Mouse (Mus musculus): Measurements from ENCODE around the gene Ifitm1.
A peak's percentile ranks its signal among the peaks of the same experiment; 100 is the strongest.
"Not testable (repeated sequence)": the region's sequence is repeated elsewhere in the genome, so short reads cannot be mapped to it uniquely, and the experiment has no call there.

Ifitm1 gene

DNA sequence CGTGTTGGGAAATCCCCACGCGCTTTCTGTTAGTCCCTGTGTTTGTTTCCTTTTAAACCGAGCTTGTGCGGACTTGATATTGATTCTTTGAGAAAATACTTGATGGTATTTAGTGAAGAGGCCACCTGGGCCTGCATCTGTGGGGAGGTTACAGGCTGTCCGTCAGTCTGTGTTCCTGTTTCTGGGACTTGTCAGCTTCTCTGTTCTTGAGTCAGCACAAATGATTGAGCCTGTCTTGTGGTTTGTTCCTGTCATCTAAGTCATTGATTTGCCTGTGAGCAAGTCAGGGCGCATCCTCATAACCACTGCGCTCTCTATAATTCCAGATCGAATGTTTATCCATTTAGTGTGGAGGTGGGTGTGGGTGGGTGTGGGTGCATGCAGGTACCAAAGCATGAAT, 9.7 kb downstream of the Ifitm1 start:
- DNase-seq (ENCODE audit: low read depth): not testable (repeated sequence)

DNA sequence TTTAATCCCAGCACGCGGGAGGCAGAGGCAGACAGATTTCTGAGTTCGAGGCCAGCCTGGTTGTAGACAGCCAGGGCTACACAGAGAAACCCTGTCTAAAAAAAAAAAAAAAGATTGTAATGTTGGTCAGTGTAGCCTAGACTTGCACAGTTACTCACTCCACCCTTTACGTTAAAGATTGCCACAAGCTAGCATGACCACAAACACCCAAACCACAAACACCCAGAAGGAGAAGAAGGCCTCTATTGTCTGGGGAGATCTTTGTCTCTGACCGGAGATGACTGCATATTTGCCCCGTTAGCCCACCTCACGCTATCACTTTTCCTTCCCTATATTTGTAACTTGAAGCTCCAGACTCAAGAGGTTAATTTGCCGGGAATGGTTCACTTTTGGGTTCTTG, 14.7 kb downstream of the Ifitm1 start:
- DNase-seq (ENCODE audit: low read depth): no peak

DNA sequence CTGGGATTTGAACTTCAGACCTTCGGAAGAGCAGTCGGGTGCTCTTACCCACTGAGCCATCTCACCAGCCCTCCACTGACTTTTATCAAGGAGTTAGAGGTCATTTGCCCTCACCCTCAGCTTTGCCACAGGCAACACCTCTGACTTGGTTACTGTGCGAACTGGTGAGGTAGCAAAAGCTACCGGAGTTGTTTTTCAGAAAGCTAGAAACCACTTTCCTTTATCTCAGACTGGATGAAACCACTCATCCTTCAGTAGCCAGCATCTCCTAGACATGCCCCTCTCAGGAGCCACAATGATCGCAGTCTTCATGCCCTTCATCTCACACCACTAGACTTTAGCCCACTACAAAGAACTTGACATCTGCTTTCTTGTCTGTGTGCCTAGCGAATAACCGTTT, 15.9 kb downstream of the Ifitm1 start:
- DNase-seq (ENCODE audit: low read depth): no peak

DNA sequence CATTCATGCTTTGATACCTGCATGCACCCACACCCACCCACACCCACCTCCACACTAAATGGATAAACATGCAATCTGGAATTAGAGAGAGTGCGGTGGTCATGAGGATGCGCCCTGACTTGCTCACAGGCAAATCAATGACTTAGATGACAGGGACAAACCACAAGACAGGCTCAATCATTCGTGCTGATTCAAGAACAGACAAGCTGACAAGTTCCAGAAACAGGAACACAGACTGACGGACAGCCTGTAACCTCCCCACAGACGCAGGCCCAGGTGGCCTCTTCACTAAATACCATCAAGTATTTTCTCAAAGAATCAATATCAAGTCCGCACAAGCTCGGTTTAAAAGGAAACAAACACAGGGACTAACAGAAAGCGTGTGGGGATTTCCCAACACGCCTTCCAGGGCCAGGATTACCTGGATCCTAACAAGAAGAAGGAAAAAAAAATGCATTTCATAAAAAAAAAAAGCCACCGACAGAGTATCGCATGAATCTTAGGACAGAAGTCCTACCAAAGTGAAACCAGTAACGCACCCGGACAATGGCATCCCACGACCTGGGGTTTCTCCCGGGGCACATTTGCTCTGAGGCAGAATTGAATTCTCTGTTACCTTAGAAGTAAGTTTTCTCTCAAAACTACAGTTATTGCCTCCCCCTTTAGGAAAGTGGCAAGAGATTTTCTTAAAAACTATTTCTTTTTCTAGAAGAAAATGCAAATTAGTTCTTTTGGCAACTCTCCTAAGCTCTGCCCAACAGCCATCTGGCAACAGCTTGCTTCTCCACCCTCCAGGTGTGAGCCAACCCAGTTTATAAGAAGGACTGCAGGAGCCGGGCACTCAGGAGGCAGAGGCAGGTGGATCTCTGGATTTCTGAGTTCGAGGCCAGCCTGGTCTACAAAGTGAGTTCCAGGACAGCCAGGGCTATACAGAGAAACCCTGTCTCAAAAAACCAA, 20.4 kb downstream of the Ifitm1 start:
- DNase-seq (ENCODE audit: low read depth): no peak

DNA sequence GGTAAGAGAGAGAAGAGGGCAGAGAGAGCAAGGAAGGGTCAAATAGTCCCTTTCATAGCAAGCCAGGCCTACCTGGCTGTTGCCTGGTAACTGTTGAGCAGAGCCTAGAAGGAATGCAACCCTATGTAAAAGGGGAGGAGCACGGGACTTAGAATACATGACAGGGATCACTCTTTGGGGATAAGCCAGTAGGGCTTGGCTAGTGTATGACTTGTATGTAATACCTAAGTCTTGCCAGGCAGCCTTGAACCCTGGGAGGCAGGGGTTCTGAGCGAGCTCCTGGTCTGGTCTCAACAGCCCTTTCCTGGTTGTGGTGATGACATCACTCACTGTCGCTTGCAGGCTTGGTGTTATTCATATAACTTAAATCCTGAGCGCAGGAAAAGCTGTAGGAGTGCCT, 22.0 kb downstream of the Ifitm1 start:
- no peak for DNase-seq (ENCODE audit: low read depth)

DNA sequence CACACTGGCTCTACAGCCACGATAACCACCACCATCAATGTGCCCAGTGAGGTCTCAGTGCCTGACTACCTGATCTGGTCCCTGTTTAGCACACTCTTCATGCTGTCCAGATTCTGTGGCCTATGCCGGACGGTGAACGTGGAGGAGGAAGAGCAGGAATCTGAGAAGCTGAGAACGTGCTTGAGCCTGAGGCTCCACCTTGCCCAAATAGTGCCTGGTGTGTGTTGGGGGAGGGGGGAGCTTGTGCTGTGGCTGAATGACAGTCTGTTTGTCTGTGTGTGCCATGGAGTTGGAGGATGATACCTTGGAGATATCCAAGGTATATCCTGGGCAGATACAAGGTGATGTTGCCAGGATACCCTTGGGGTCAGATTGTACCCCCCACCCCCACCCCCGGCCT, 23.2 kb downstream of the Ifitm1 start:
- DNase-seq (ENCODE audit: low read depth): no peak

DNA sequence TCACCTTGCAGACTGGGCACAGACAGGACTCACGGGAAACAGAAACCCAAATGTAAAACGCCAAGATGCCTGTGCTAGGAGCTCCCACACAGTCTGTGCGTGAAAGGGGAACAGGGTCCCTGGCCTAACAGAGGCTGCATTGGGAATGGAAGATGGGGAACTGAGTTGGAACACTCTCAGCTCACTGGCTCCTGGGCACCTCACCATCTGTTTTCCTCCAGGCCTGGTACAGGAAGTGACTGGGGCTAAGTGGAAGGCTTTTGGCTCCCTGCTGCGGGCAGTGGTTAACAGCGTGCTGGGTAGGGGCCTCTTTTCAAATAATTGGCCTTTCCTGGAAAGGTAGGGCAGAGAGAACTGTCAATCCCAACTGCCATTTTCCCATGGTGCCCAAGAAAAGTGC, 23.6 kb downstream of the Ifitm1 start:
- no peak for DNase-seq (ENCODE audit: low read depth)

DNA sequence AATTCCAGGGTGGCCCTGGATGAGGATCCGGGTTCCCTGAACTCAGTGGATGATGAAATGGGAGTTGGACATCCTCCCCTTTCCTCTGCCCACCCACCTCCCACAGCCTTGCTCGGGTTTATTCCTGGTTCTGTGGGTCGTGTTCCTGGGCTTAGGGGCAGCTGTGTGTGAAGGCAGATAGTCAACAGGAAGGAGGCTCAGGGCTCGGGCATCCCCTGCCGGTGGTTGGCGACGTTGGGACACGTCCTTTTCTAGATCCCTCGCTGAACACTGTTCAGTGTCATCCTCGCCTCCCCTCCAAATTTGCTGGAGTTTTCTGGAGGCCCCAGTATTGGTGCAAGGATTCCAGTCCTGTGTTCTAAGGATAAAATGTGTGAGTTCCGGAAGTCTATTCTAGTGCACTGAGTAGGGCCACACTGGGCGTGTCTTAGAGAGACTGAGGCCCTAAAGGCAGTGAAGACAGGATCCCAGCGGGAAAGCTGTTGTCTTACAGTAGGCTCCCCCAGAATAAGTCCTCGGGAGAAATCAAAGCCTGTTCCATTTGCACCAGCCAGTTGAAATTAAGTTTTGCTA, 24.2 kb downstream of the Ifitm1 start:
- DNase-seq (ENCODE audit: low read depth): no peak

DNA sequence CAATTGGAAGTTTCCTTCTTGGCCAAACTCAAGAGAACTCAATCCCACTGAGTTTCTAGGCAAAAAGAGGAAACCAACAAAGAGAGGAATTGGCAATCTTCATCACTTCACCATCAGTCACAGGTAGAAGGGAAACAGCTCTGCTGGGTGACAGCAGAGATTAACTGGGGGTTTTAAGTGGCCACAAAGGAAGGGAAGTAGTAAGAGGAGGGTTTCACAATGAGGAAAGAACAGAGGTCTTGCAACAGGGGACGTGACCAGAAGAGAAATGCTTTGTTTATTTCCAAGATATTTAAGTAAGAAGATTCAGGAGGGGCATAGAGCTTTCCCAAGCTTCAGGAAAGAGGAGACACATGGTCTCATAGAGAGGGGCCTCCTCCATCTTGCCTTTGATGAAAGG, 30.8 kb downstream of the Ifitm1 start:
- DNase-seq (ENCODE audit: low read depth): no peak

DNA sequence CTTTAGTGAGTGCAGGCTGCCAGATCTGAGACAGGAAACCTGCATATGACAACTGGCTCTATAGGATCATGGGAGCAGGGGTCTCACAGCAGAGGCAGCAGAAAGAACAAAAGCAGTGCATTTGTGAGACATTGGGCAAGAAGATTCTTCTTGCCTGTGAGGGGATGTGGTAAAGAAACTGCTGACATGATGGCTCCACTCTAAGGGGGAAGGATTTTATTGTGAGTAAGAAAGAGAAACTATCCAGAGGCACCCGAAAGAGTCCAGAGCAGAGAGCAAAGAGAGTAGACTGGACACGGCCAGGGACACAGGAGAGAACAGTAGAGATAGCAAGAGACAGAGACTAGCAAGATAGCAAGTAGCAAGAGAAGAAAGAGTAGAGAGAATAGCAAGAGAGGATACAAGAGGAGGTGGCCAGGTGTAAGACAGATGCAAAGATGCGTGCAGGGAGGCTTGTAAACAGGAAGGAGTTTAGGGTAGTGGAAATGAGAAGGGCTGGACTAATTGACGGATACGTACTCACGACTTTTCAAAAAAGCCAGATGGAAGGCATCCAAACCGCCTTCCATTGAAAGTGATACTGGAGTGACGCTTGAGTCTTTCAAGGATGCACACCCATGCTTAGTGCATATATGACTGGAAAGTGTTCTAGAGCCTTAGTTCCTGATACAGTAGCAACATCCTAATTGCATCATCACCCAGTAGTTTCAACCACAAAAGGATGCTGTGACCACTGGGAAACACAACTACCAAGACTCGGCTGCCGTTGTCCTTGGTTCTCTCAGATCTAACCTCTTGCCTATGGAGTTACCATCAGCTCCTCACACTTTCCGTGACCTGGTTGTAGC, 32.1 kb downstream of the Ifitm1 start:
- DNase-seq (ENCODE audit: low read depth): no peak

DNA sequence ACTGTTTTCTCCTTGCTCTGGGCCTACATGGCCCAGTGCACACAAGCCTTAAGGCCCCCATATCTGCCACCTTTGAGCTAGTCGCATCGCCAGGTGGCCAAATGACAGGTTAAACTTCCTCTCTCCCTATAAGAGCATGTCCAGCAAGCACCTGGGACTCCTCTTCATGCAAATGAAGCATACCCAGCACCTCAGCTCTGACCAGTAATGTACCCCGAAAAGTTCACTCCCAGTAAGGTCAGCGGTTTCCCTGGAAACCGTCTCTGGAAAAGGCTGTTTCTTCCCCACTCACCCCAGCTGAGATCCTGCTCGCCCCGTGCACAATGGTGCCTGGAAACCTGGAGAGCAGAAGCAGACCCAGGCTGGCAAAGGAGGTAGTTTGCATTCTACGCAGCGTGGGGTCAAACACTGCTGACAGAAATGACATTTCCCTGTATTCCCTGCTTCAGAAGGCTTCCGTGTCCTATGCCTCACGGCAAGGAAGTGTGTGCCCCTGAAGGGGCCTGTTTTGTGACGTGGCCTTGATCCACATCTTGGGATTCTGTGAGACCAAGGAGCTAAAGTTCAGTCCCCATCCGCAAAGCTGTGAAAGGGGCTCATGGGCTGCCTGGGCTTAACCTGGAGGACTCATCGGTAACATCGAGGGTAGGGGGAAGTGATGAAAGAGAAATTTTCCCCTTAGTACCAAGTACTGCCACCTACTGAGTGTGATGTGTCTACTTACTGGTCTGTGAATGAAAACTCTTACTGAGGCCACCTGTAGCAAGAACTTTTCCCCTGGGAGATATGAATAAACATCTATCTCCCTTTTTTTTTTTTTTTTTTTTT, 34.1 kb downstream of the Ifitm1 start:
- DNase-seq (ENCODE audit: low read depth): no peak

DNA sequence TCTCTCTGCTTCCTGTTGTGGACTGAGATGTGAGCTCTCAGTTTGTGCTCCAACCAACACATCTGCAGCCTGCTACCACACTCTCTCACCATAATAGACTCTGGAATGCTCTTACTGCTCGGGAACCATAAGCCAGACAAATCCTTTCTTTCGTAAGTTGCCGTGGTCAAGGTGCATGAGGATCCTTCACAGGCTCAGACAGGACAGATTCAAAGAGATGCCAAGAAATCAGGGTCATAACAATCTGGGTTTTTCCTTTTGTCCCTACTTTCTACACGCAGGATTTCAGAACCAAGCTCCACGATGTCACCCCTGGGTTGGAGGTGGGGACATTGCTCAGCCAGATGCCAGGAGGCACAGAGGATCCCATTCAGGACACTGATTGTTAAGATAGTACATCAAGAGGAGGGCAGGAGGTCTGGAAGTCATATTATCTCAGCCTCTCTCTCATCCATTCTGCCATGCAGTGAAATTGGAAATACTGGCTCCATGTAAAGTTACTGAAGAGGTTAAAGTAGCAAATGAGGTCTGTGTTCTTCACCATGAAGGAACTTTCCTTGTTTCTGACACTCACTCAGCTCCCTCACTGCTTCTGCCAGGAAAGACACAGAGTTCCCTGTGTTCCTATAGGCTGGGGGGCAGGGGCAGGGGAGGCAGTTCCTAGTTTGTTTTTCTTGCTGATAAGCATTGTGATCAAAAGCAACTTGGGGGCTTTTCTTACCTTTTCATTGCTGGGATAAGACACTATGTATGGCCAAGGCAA, 36.4 kb downstream of the Ifitm1 start:
- DNase-seq (ENCODE audit: low read depth): no peak

DNA sequence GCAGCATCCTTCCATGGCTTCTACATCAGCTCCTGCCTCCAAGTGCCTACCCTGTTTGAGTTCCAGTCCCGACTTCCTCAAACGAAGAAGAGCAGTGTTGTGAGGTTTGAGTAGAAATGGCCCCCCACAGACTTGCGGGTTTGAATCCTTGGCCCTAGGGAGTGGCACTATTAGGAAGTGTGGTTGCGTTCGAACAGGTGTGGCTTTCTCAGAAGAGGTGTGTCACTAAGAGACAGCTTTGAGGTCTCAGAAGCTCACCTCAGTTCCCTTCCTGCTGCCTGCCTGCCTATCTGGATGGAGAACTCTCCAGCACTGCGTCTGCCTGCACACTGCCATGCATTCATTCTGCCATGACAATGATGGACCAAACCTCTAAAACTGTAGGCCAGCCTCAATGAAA, 39.4 kb downstream of the Ifitm1 start:
- no peak for DNase-seq (ENCODE audit: low read depth)

DNA sequence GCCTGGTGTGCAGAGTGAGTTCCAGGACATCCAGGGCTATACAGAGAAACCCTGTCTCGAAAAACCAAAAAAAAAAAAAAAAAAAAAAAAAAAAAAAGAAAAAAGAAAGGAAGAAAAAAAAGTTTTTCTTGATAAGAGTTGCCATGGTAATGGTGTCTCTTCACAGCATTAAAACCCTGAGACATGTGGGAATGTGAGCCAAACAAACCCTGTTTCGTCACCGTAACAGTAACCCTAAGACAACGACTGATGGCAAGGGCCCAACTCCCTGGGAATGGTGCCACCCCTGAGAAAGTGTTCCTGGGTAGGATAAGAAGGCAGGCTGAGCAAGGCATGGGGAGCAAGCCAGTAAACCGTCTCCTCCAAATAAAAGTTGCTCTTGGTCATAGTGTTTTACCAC, 39.9 kb downstream of the Ifitm1 start:
- no peak for DNase-seq (ENCODE audit: low read depth)

DNA sequence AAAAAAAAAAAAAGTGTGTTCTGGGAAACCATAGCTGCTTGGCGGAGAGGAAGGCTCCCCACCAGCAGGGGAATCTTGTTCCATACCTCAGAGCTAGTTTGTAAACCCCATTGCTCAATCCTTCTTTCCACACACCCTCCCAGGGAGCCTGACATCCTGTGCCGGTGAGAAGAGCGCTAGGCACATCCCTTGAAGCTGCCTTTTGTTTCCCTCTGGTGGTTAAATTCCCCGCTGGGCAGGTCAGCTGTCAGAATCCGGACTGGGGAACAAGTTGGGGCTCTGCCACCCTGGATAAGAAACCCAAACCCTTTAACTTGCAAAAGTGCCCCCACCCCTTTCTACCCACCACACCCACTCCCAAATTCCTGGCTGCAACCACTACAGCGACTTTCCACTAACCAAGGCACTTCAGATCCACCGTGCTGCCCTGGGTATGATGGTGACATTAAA, 41.3 kb downstream of the Ifitm1 start:
- peak; percentile 52 for DNase-seq (ENCODE audit: low read depth)

DNA sequence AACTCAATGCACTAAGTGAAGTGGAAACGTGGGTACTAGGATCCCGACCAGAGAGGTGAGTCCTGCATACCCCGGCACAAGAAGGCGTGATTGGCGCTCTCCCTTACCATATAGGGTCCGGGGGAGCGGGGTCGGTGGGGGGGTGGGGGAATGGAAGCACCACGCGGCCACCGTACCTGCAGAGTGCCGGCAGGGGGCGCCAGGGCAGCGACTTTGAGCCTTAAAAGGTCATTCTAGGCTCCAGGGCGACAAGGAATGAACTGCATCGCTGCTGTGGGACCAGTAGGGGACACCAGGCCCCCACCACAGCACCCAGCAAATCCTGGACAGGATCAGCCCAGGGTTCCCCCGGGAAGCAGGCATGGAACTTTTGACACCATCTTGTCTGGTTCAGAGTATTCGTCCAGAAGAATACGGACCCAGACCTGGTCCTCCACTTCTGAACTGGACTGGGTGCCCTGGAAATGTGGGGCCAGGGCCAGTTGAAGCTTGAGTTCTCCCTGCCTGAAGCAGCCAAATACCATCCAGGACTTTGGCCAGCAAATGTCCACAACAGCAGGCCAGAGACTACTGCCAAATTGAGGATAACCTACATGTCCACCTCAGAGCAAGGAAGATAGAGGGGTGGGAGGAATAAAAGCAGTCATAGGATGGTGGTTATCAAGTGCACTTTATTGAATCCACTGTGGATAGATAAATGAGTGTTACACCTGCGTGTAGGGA, 42.1 kb downstream of the Ifitm1 start:
- peak; percentile 77 for DNase-seq (ENCODE audit: low read depth)

DNA sequence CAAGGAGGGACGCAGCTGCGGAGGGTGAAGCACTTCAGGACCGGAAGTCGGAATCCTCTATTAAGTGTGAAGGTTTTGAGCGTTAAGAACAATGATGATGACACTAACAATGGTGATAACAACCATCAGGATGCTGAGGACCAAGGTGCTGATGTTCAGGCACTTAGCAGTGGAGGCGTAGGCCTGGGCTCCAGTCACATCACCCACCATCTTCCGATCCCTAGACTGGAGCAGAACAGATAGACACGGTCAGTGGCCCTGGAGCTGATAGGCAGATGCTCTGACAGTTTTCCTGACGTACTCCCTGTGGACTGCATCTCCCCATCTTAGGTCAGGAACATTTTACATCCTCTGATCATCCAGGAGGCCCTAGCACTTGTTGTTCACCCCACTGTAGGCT, 42.6 kb downstream of the Ifitm1 start:
- no peak for DNase-seq (ENCODE audit: low read depth)

DNA sequence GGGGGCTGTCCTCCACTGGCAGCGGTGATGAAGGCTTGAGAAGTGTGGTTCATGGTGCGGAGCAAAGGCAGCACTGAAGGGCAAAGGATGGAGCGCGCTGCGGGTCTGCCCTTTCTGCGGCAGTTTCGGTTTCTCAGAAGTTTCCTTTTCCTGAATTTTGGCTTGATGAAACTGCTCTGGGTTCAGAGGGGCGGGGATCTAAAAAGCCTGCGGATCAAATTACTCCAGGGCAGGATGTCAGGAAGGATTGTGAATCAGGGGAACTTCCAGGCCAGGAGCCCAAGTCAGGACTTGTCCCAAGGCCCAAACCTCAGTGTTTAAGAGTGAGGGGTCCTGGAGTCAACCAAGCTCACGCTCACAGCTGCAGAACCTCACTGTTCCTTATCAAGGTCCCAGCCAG, 43.6 kb downstream of the Ifitm1 start, which contains the start of gene Ifitm3:
Gene Ifitm3, minus strand, starts transcription at position 178 of the 400 bp plus-strand sequence.
- DNase-seq (ENCODE audit: low read depth): no peak

DNA sequence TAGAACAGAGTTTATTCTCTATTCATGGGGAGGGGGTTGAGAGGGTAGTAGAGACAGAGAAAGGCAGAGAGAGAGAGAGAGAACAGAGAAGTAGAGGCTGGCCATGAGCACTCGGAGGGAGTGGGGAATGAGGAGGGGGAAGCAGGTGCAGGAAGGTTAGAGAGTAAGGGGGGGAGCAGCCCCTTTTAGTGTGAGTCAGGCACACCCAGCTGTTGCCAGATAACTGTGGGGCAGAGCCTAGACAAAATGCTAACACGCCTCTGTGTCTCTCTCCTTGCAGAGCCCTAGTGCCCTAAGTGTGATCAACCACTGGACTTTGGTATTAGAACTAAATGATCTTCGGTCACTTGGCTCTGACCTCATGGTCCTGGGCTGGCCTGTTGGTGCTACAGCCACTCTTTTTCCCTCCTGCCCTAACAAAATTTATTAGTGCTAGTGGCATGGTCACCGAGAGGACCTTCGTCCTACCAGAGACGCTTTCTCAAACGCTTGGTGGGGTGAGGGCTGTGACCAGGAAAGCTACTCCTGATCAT, 44.3 kb downstream of the Ifitm1 start:
- no peak for DNase-seq (ENCODE audit: low read depth)

All from c-Kit-positive CD71-negative TER-119-negative erythroid progenitor cells, embryonic 14.5 days (primary cell).